Mouse (Mus musculus) gonadal fat pad, adult 2 months (tissue): ENCODE results near the gene Tex12. TPM values are rescaled to one million over a fixed set of nuclear protein-coding genes. Genes with fewer than 3 reads are reported as not detected.

ENCODE experiments used
- DNase-seq: peaks from one replicate; pipeline ENCODE4 v3.0.0-alpha.2; 2012; ENCODE audit warnings: low read depth
- polyA plus RNA-seq: library from polyadenylated mRNA; depleted of rRNA; stranded (reverse); fragments of >200 nt; gene quantifications from 2 replicates; pipeline ENCODE4 v1.2.3, GENCODE M21; 2012

Tex12 gene
- polyA plus RNA-seq, 1 experiment, result not detected

DNA sequence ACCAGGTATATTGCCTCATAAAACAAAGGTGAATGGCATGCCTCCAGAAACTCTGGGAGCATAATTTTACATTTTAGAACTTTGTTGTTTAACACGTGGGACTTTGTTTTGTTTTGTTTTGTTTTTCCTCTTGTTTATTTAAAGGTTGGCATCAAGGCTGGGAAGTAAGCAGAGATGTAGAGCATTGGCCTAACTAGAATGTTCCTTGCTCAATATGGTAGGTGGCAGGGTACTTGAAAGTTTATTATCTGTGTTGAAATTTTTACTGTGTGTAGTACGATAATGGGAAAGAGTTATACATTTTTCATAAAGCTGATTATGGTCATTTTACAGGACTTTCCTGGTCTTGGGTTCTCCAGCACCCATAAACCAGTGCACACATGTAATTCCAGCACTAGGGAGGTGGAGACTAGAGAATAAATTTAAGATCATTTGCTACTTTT, 814 bp upstream of the Tex12 start:
- no peak for DNase-seq

DNA sequence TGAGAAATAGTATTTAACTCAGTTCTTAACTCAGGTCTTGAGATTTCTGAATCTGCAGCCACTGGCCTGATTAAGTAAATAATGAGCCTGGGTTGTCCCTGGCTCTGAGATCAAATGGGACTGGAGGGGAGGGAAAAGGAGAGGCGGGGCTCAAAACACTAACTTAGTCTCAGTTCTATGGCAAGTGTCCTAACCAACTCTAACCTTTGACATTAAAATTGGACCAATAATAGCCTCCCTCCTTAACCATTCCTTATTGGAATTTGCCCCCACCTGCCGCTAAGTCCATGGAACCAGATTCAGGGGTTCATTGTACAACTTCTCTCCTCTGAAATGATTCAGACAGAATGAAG, 6.1 kb downstream of the Tex12 start, which contains the start of gene Bco2:
Bco2 (minus strand) TSS at position 88 of the 353 bp plus-strand sequence.
- DNase-seq, result no peak

DNA sequence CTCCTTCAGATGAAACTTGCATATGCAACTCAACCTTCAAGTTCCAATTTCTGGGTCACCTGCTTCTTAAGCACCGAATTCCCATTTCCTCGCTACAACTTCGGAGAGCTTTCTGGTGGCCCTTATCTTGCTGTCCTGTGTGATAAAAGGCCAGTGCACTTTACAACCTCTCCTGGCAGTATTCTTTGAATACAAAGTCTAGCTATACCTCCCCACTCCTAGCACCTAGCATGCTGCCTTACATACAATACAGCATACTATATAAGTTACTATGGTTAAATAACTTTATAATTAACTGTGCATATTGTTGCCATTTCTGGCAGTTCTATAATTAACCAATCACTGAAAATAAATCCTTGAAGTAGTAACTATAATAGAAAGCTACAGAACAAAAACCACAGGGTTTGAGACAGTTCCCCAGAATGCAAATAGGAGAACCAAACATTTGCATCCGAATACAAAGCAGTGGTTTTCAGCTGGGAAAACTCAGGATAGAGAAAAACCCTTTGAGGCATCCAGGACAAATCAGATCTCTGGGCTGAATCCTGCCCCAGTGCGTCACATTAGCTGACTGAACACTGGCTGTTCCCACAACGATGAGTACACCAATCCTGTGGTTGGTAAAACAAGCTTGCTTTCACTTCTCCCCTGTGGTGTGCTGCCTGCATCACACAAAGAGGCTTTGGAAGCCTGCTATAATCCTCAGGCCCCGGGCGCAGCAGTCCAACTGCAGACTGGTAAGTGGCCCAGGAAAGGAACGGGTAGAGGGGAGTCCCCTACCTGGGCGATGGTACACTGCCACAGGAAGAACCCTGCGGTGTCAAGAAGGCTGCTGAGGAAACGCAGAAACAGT, 6.7 kb downstream of the Tex12 start, which contains the start of gene Il18:
Il18 (plus strand) TSS at position 587 of the 853 bp plus-strand sequence.
- DNase-seq, result no peak

DNA sequence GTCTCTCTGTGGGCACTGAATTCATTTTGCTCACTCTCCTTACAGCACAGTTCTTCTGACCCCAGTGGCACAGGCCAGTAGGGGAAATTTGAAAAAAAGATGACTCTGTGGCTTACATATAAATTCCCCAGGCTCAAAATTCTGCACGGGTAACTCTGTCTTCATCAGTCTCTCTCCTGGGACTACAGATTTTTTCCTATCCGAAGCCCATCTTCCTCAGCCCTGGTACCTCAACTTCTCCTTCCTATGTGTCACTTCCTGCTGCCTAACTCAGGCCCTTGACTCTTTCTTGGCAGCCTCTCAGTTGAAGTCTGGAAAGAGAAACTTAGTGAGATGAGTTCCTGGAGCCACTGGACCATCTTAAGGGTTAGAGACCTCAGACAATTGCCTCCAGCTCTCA, 7.6 kb downstream of the Tex12 start:
- no peak for DNase-seq

DNA sequence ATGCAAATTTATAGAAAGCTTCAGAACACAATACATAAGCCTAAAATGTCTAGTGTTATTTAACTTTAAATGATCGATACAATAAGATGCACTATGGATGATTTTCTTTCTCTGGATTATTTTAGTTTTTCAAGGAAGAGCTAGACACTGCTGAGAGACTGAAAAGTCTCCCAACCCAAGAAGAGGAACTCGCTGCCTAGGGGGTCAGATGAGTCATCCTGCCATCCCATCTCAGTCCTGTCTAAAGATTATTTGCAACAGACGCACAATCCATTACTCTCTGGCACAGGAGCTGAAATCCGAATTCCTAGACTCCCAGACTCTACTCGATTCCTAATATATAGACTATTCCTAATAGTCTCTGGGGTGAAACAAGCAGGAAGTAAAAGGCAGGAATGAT, 8.9 kb downstream of the Tex12 start:
- DNase-seq, result no peak

DNA sequence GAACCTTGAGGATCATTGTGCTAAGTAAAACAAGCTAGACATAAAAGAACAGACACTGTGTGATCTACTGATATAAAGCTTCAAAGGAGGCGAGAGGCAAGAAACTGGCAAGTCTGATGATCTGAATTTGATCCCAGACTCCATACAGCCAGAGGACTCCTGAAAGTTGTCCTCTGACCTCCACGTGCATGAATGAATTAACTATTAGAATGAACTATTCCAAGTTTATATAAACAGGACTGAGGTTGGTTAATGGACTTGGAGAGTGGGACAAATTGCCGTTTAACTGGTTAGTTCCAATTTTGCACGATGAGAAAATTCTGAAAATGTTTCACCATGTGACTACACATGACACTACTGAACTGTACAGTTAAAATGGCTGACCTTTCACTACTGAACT, 12.2 kb downstream of the Tex12 start:
- no peak for DNase-seq

DNA sequence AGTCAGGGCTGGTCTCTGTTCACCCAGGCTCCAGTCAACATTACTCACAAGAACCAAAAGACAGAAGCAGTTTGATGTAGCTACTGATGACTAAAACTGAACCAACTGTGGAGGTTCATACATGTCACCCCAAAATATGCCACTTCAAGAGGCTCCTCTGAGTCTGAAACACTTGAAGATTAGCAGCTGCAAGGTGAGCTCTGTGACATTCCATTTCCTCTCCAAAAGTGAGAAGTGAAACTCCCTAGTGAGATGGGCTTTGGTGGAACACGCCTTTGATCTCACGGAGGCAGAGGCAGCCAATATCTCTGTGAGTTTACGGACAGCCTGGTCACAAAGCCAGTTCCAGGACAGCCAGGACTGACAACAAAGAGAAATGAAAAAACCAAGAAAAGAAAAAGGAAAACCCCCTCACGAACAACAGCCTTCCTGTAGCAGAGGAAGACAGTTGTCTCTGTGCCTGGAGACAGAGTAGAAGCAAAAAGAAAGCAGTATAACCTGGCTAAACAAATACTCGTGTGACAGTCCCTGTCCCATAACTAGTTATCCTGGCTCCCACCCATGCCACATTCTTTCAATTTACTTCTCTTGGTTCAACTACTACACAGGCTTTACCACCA, 13.2 kb downstream of the Tex12 start:
- DNase-seq, result no peak

DNA sequence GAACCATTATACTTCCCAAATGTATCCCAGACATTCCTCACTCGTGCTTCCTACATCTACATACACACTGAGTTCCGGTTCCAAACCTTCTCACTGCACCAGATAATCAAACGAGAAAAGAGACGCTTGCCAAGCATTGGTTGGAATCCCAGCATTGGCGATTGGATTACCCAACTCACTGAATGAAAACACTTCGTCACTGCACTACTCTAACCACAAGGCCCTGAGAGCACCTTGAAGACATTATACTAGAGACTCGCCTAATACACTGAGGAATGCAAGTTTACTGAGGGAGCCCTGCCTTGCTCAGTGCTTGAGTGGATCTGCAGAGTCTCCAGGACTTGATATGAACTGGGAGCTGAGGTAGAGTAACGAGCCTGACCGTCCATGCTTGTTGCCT, 18.7 kb downstream of the Tex12 start:
- no peak for DNase-seq

DNA sequence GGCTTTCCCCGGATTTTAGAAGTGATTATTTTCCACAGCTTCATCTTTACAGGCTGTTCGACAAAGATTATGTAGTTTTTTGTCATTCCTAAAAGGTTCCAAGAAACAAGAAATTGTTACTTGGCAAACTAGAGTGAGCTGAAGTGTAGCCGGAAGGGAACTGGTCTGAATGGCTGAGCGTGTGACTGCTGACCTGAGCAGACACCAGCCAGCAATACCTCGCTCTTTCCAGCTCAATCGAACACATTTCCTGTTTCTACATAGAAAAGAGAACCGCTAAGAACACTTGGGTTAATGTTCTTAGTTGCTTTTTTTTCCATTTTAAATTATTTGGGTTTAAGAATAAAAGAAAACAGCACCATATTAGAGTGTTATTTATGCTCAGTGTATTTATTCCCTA, 21.0 kb downstream of the Tex12 start:
- no peak for DNase-seq

DNA sequence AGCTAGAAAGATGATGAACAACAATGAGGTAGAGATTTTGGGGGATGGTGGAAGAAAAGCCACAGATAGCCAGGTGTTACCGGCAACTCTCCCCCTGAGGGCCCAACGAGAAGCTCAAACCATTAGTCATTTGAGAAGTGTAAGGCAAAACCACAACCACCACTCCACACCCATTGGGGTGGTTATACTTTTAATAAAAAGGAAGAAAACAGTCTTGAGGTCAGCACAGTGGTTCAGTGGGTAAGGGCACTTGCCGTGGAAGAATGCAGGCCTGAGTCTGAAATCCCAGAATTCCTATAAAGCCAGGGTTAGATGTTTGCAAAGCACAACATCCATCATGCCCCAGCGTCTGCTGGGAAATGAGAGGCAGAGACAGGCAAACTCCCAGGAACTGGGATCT, 23.8 kb downstream of the Tex12 start:
- DNase-seq, result no peak

DNA sequence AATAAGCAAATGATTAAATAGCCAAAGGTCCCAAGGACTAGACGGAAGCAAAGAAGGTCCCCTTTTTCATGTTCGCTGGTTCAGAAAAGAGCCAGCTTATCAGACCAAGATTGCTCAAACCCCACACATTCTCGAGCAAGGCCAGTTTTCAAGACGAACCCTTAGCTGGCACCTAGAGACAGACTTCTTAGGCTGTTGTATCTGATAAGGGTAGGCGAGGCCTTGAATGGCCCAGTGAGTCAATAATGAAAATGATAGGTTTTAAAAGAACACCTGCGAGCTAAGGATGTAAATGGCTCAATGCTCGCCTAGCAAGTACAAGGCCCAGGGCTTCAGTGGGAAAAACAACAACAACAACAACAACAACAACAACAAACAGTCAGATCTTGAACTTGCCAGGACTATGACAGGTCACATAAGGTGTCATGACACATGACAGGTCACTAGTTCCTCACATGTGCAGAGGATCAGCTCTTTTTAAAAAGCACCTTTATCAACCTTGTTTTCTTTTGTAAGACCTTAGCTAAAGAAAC, 24.5 kb downstream of the Tex12 start:
- DNase-seq, result no peak

DNA sequence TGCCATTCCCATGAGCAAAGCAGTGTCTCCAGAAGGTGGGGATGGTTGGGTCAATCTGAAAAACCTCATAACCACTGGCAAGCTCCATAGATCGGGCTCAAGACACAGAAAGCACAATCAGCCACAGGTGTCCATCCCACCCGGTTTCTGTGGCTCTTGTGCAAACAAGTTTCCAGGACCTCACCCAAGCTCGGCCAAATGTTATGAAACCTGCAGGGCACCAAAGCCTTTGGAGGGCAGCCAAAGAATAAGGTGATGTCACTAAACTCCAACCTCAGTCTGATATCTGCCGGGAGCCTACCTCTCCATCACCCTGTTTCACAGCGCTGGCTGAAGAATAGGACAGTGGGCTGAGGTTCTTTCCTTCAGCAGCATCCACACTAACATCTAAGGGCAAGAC, 25.2 kb downstream of the Tex12 start:
- DNase-seq, result no peak

DNA sequence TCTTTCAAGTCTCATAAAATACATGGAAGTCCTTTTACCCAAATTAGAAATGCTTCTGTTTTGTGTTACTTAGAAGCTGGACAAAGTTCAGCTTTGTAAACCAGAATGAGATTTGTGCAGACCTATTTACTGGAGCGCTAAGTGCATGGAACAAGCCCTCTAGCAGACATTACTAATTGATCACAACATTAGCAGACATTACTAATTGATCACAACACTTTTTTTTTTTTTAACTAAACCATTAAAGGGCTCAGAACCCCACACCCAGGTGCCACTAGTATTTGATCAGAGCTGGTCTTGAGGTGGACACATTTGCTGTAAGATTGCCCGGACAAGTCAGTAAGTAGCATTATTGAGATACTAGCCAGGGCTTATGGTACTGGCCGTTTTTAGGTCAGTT, 27.3 kb downstream of the Tex12 start:
- DNase-seq, result no peak

DNA sequence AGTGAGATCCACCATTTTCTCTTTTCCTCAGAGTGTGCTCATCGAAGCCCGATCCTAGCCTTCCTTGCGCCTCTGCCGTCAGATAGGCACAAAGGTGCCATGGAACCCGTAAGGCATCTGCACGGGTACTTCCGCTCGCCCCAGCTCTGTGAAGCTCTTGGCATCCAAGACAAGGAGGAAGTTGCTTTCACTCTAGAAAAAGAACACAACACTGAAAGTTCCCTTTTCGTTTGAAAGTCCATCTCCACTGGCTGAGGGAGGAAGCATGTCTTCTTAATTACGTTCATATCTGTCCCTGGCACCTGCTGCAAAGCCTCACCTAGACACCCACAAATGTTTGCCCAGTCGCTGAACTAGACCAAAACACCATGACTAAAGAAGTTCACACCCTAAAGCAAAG, 27.8 kb downstream of the Tex12 start:
- DNase-seq, result no peak

DNA sequence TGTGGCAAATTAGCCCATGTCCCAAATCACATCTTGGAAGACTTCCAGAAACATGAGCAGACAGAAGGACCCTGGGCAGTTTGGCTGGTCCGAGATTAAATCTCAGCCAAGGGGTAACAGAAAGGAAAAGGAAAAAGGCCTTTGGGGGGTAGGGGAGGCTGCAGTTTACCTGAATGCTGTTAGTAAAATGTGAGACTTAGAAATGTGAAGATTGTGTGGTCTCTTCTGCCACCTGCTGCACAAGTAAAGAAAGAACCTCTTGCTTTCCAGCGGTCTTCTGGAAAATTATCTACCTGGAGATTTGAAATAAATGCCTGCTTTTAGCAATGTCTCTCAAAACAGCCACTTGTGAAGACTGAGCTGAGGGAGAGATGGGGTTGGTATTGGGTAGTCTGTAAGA, 30.2 kb downstream of the Tex12 start:
- DNase-seq, result no peak

DNA sequence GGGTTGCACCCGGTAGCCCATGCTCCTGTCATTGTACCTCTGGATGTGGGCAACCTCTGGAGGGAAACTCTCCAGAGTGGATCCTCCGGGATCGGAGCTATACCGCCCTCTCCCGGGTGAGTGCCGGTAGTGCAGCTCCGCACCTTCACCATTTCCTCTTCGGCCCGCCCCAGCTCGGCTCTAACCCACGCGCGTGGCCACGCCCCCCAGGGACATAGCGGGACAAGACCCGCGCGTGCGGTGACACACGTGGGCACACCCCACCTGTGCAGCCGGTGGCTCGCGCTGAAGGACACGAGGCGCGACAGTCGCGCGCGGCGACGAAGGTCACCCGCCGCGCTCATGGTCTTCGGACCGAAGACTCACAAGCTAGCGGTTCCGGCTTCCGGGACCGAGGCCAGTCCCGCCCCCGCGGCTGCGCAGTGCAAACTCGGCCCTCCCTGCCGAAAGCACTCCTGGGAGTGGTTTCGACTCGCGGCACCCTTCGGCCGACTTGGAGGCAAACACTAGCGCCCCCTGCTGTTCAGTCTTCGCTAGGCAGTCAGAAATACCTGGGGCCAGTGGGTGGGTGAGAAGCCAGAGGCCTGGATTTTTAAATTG, 32.7 kb downstream of the Tex12 start, which contains the start of gene Pts:
Pts (minus strand) TSS at position 432 of the 600 bp plus-strand sequence.
- DNase-seq, result no peak

DNA sequence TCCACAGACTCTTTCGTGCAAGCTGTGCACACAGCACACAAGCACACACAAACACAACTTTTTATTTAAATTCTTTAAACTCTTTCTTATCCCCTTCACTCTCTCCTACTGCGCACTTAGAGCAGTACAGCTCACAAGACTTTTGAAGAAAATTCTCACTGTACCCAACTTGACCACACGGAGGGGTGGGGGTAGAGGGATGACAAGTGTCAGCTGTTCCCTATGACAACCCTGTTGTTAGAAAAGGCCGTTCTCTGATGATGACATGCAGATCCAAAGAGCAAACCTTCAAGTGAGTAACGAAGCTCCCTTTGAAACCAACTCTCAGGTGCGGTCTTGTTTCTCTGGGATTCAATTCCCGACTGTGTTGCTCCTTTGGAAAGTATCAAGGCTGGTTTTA, 33.3 kb downstream of the Tex12 start:
- DNase-seq, result no peak

DNA sequence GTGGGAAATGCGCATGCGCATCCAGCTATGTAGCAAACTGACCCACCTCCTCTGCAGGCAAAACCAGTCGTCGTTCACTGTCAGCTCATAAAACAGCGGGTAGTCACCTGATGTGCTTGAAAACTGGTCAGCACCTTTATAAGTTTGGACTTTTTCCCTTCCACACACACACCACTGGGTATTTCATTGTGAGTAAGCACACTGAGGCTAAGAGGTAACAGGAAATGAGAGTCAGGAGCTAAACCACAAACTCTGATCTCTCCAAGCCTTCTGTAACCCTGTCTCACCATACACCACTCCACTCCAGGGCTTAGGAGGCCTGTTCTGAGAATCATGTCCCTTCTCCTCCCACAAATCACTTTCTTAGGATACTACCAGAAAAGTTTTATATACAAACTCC, 35.5 kb downstream of the Tex12 start:
- no peak for DNase-seq

DNA sequence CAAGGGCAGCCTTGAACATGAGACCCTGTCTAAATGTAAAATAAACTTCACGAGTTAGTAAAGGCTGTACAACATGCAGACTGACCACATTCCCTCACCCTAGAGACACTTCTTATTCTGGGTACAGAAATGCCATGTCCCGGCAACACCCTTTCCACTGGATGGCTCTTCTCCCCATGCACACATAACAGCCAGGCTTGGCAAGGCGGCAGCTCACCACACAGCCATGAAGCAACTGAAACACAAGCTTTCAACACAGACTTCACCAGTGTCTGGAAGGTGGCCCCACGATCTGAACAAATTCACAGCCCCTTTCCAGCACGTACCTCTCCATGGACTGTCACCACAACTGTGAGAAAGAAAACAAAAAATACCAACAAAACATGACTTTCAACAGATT, 36.2 kb downstream of the Tex12 start:
- no peak for DNase-seq

DNA sequence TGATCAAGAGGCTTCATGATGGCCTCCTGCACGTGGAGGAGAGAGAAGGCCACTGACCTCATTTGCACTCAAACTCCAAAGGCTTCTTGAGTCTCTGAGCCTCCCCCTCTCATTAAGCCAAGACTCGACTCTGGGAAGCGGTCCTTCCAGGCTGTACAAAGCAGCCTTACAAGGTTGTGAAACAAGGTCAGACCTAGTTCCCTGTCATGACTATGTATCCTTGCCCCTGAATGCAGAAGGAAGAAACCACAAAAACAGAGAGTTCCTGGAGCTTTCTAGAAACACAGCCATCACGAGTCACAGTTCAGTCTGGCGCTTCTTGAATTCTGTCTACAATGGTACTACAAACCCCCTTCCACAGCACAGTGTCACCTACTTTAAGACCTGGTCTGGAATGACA, 38.6 kb downstream of the Tex12 start:
- DNase-seq, result no peak

DNA sequence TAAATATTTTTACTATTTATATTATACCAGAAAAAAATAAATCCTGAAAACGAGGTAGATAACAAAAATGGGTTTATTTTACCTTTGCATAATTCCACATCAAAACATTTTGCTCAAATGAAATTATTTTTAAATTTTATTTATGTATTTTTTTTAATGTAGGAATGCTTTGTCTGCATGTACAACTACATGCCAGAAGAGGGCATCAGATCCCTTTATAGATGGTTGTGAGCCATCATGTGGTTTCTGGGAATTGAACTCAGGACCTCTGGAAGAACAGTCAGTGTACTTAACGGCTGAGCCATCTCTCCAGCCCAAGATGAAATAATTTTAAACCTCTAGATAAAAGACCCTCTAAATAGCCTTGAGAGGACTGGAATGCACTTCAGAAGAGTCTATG, 39.6 kb downstream of the Tex12 start:
- DNase-seq, result no peak

DNA sequence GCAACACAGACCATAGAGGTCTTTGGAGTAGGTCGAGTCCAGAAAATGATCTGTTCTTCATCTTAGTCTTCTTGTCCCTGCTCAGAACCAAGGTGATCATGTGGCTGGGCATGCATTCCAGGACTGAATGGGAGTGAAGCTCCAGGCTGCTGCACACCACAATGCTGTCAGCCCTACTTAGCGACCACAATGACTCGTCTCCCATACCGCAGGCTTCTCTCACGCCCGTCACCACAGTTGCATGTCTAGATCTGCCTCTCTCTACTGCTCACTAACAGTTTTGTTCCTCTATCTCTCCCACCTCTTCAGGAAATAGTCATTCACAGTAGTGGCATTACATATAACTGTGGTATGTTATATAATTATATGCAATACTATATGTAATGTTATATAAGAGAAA, 40.4 kb downstream of the Tex12 start:
- no peak for DNase-seq

DNA sequence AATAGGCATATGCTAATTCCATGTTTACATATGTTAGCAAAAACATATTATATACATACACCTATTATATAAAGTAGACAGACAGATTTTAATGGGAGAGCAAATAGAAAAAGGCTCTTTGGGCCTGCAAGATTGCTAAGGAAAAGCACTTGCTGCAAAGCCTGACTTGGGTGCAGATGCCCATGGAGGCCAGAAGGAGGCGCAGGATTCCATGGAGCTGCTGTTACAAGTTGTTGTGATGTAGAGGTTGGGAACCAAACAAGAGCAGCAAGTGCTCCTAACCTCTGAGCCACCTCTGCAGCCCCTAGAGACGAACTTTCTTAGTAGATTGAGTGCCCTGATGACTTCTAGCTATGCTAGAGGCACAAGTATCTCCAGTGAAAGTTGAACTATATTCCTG, 42.3 kb downstream of the Tex12 start:
- no peak for DNase-seq
